Mouse (Mus musculus) hematopoietic stem cell, adult 5-6 weeks (primary cell): ENCODE data around the gene Fam83d. TPM values are rescaled to one million over a fixed set of nuclear protein-coding genes. Genes with fewer than 3 reads are reported as not detected.
"Not testable (repeated sequence)": the region's sequence is repeated elsewhere in the genome, so short reads cannot be mapped to it uniquely, and the experiment has no call there.

Experiments
- ATAC-seq, 2 experiments: fragments of 125-278 bp in 1 of 2; replicated peaks in 1 of 2; 2 replicates each; pipeline ENCODE4 v1.8.0; 2016 to 2017; ENCODE audit warnings: inconsistent platforms in 2 of 2, mild to moderate bottlenecking in 2 of 2, moderate number of reproducible peaks in 2 of 2, low read depth in 1 of 2, moderate TSS enrichment in 1 of 2; ENCODE audit not compliant: low FRiP score in 2 of 2, poor library complexity in 2 of 2, severe bottlenecking in 2 of 2, insufficient read depth in 1 of 2, low TSS enrichment in 1 of 2
- total RNA-seq: library from RNA; stranded (forward); fragments of 172-1452, 232-1000 nt; gene quantifications from 2 replicates; pipeline ENCODE4 v1.2.3, GENCODE M21; 2017

The Fam83d gene
- 3.5 and 6.6 TPM in 2 replicates for total RNA-seq

DNA sequence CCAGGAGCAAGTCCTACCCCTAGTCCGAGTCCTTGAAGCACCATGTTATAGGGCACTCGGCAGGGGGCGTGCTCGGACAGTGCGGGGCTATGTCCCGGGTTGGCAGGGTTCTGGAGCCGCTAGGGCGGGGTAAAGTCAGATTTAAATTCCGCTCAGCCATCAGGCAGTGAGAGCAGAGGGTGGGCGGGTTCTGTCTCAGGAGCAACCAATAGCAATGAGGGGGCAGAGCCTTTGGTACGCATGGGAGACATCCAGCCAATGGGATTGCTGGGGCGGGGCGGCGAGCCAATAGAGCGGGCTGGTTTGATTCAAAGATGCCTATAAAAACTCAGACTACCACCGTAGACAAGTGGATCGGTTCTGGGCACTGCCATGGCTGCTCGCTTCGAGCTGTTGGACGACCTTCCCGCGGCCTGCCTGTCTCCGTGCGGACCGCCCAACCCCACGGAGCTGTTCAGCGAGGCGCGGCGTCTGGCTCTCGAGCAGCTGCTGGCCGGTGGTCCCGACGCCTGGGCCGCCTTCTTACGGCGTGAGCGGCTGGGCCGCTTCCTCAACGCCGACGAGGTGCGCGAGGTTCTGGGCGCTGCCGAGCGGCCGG, at the start of gene Fam83d:
Gene Fam83d (plus strand): TSS at position 352 of the 598 bp plus-strand sequence.
- ATAC-seq, result peak; percentile 96 to 99

DNA sequence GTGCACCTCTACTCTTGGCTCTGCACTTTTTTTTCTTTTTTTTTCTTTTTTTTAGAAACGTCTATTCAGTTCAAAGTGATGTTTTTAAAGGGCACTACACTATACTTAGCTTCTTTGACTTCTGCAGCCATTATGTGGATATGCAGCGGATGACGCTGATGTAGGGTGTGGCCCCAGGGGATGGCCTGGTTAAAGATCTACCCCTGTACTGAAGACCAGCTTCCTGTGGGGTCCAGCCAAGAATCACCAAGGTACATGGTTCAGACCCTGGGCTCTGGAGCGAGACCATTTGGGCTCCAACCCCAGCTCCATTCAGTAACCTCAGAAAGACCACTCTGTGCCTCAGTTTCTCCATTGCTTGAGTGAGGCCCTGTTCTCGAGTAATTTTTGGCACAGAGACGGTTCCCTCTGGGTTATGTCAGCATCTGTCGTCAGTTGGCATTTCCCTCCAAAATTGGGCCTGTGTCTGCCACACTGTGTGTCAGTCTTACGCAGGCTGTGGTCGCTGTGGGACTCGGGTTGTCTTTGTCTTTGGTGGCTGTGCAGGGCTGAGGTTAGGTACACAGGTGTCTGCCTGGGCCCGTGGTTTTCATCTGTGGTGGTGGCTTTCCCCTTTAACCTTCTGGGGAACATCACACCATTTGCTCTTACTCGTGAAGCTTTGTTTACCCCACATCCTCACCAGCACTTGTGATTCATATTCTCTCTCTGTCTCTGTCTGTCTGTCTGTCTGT, 48.9 kb upstream of the Fam83d start:
- 0 out of 4 replicates have a peak, but pooled peaks of 1 of the 2 experiments have one; percentile 27 for ATAC-seq

DNA sequence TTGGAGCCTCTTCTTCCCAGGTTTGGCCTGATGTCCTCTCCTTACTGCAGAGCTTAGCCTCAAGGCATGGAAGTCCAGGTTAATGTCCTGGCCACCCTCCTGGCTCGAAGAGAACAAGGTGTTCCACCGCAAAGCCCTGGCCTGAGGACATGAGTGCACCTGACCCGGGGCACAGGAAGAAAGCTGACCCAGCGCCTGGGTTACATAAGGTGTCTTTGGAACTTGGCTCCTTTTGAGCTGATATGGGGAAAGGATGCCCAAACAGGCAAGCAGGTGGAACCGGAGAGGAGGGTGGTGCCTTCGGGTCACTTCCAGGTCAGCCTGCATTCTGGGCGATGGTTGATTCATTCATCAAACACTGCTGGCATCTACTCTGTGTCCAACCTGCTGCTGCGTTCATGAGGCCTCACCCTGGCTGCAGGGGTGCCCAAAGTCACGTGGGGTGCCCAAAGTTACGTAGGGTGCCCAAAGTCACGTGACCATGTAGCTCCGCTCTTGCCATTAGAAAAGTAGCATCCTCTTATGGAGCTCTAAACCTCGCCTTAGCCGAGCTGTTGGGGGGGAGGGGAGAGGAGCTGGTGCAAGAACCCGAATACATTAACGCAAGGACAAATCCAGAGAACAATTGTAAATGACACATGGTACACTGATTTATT, 47.0 kb upstream of the Fam83d start:
- no peak for ATAC-seq

DNA sequence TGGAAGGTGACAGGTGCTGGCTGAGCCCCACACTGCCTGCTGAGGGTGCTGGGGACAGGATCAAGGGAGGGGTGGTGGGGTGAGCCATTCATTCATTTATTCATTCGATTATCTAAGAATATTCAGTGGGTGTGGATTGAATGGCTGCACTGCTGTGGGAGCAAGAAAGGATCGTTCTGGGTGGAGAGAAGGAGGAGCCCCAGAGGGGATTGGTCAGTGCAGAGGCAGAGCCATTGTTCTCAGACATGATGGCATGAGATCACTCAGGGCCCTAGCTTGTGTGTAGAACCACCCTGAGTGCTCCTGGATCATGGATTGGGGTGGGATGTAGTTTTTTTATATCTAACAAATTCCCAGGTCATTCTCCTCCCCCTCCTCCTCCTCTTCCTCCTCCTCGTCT, 46.4 kb upstream of the Fam83d start:
- no peak for ATAC-seq

DNA sequence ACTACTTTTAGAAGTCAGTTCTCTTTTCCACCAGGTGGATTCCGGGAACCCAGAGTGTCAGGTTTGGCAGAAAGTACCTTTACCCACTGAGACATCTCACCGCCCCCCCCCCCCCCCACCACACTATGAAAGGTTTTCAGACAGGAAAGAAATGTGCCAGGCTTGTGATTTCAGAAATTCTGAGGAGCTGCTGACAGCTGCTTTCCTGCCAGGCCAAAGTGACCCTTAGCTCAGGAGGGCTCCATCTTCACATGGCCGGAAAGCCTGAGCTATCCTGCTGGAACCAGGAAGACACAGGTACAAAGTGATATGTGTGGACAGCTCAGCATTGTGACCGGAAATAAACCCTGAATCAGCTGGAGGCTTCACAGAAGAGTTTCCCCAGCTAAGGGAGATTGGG, 45.8 kb upstream of the Fam83d start:
- ATAC-seq, result no peak

DNA sequence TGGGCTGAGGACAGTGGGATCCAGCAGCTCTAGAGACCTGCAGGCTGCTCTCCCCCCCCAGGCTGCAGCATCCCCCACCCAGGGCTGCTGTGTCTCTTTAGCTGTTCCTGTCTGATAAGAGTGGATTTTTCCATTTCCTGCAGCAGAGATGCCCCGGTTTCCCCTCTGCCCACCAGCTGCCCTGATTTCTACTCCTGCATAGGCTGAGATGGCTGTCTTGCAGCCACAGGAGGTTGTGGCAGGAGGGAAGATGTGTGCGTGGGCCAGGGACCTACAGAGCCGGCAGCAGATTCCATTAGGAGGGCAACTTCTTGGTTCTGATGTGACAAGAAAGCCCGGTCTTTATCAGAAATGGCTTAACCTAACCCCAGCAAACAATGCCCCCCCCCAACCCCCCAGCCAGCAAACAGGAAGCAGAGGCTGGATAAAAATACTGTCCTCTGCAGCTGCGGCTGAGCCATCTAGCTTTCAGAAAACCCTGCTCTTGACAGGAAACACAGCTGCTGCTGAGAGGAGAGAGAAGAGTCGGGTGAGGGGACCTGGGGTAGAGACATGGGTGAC, 44.8 kb upstream of the Fam83d start:
- ATAC-seq, result peak; percentile 58 to 63

DNA sequence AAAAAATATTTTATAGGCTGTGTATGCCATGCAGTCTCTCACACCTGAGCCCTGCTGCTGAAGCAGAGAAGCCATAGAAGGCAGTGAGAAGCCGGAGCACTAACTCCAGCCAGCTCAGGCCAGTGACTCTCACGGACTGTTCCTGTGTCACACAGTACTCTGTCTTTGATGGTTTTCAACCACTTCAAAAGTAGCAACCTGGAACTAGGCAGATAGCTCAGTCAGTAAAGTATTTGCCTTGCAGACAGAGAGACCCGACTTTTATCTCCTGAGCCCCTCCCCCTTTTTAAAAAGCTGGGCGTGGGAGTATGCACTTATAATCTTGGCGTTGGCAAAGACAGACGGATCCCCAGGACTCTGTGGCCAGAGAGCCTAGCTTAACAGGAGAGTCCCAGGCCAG, 44.1 kb upstream of the Fam83d start:
- no peak for ATAC-seq

DNA sequence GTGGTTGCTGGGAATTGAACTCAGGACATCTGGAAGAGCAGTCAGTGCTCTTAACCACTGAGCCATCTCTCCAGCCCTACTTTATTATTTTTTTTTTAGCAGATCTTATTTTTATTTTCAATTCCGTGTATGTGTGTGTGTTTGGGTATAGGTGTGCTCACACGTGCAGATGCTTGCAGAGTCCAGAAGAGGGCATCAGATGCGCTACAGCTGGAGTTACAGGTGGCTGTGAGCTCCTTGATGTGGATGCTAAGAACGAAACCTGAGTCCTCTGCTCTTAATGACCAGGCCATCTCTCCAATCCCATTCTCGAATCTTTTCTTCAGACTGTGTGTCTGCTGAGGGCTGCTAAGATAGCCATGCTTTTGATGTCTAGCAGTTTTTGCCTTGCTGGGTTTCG, 41.6 kb upstream of the Fam83d start:
- no peak for ATAC-seq

DNA sequence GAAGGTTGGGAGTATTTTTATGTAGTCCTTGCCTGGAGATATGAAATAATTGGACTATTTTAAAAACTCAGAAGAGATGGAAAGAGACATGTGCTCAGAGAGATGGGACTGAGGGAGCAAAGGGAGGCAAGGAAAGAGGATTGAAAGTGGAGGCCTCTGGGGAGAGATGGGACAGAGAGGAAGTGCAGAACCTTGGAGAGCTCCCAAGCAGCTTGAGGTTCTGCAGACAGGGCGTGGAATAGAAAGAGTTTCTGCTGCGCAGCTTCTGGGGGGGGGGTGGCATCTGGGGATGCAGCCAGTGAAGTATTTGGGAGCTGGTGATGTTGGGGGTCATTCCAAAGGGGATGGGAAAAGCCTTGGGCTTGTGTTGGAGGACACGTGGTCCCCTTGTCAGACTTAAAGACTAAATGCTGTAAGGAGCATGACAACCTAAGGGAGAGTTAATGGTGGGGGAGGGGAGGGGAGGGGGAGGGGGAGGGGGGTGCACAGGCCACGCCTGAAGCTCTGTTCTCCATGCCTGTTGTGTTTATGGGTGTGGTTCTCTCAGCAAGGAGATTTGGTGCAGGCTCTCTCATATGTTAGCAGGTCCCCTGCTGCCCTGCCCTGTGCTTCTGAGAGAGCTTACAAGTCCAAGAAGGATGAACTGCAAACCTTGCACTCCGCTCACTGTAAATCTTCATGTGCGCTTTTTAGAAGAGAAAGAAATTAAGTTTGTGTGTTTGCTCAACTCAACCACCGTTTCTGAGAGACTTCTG, 39.7 kb upstream of the Fam83d start:
- ATAC-seq, result 0 out of 4 replicates have a peak, but pooled peaks of 1 of the 2 experiments have one; percentile 19

DNA sequence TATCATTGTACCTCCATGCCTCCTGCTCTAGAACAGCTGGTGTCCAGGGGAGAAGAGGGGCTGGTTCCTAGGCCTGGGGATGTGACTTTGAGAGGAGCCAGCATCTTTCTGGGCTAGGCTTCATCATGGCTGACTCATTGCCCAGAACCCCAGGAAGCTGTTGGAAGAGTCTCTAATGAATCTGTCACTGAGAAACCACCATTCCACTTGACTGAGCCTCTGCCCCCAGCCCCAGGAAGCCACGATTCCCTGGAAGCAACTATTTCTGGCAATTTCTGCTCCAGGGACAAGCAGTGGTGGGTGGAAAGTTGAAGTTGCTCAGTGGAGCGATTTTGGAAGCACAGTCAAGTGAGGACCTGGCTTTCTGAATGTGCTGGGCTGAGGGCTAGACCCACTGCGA, 37.0 kb upstream of the Fam83d start:
- ATAC-seq, result no peak

DNA sequence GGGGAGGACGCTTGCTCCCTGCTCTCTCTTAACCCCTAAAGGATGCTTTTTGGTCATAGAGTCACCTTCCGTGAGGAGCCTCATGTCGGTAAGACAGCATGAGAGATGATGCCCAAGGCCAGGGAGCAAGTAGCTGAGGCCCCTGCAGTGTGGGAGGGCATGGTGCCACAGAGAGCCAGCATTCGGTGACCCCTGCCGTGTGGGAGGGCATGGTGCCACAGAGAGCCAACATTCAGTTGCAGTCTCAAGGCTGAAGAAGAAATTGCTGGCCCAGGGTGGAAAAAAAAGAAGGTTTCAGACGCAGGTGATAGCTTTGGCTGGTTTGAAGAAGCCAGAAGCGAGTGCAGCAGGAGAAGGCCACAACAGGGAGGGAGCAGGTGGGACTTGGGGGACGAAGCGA, 35.4 kb upstream of the Fam83d start:
- ATAC-seq, result no peak

DNA sequence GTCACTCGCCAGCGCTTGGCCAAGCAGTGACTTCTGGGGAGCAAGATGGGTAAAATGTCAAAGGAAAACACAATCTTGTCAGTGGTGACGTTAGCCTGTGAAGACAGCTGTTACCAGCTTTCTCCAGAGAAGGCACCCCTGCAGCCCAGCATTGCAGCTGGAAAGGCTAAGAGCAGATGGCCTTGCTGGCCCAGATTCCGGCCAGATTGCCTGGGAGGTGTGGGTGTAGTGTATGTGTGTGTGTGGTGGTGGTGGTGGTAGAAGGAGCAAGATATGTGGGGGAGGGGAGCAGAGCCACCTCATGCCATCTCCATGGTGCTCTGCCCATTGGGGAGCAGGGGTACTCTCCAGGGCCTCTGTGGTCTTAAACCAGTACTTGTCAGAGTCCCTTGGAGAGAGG, 34.8 kb upstream of the Fam83d start:
- no peak for ATAC-seq

DNA sequence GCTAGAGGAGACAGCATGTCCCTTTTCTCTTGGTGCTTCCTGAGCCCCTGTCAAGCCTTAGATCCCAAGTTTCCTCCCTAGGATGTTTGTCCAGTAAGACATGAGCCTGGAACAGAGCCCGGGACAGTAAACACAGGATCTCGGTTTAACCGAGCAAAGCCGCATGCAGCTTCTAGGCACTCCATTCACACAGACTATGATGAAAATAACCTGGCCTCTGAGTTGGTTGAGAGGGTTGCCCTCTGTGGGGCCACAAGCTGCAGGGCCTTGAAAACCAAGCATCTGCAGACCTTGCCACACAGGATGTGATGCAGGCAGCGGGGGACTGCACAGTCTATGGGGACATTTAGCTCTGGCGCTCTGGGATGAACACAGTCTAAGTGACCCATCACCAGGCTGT, 34.0 kb upstream of the Fam83d start:
- peak; percentile 79 to 85 for ATAC-seq

DNA sequence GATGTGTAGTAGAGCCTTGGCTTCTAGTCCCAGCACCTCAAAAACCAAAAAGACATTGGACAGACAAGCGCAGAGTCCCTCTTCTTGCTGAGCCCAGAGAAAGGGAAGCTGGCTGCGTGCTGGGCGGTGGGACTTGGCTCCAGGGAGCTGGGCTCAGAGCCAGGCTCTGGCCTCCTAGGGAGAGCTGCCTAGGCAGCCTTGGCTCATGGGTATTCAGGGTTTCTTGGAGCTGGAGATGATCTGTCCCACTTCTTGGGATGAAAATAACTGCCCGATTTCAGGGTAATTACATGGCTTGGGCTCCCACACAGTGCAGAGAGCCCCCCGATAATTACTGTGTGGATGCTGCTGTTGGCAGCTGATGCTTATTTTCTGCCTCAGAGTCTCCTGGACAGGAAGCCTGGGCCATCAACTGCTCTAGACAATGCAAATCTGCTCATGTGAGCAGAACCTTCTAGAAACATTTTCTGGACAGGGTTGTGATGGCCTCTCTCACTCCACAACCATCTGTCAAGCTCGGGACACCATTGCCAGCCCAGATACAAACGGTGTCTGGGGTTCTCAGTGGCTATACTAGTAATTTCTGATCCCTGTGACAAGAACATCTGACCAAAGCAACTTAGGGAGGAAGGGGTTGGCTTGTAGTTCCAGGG, 33.3 kb upstream of the Fam83d start:
- ATAC-seq, result peak; percentile 38 to 57; a peak in 3 of 4 replicates

DNA sequence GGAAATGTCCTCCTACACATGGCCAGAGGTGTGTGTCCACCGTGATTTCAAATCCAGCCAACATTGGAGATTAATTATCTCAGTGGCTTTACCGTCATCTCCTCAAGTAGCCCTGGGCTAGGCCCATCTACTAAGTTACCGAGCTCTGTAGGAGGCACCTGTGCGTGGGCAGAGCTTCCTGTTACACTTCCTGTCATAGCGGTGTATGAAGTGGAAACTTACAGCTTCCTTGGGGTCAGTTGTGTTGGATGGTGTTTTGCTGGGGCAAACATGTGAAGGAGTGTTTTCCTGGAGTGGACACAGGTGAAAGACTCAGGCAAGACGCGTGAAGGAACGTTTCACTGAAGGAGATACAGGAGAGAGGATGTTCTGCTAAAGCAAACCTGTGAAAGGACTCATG, 32.6 kb upstream of the Fam83d start:
- ATAC-seq, result no peak

DNA sequence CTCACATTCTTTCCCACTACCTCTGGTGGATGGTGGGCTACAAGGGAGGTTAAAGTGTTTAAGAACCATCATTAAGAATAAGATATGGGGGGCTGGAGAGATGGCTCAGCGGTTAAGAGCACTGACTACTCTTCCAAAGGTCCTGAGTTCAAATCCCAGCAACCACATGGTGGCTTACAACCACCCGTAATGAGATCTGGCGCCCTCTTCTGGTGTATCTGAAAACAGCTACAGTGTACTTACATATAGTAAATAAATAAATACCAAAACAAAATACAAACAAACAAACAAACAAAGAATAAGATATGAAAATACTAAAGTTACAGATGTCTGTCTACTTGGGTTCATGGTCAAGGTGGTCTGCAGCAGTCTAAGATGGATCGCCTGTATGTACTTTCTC, 31.6 kb upstream of the Fam83d start:
- ATAC-seq, result not testable (repeated sequence)

DNA sequence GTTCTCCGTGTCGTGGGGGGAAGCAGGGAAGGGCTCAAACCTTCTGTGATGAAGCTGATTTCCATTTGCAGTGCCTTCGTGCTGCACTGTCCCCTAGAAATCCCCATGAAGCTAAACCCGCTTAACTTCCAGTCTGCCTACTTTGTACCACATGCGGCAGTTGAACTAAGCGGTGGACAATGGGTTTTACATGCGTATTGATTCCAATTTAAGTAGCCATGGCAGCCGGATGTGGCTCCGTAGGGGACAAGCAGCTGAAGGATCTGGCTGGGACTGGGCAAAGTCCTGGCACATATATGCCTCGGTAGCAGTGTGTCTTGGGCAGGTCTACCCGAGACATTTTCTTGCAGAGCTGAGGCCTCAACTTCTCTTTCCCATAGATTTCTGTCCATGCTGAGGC, 29.3 kb upstream of the Fam83d start:
- no peak for ATAC-seq
